Mouse (Mus musculus): ENCODE results near the gene Kmt2c.

Gene Kmt2c

GRCm38 (mm10) chr5:25498346-25498820, at the start of gene Kmt2c:
TSS of gene Kmt2c (minus strand) at chr5:25498783.
- peak; percentile 32 for DNase-seq (ENCODE audit: low read depth)

GRCm38 (mm10) chr5:25546912-25547311, 48.3 kb upstream of the Kmt2c start:
- no peak for DNase-seq (ENCODE audit: low read depth)

GRCm38 (mm10) chr5:25544566-25544965, 46.0 kb upstream of the Kmt2c start:
- no peak for DNase-seq (ENCODE audit: low read depth)

- DNase-seq (ENCODE audit: low read depth): no peak
These were observed 45.5 kb upstream of the Kmt2c start for GRCm38 (mm10) chr5:25544061-25544460.

DNA sequence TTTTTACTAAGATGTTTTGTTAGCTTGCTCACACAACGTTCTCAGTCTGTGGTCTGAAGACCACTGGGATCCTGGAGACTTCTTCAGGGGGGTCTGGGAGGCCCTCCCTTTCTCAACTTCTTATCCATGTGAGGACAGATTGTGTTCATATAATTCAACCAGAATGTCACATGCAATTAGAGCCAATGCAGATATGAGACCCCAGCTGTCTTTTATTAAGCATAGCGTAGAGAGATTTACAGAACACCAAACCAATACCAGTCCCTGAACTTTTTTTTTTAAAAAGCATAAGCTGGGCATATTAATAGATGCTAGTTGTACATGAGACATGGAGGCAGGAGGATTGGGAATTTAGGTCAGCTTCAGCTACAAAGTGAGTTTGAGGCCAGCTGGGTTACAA, 43.1 kb upstream of the Kmt2c start:
- no peak for DNase-seq (ENCODE audit: low read depth)

DNA sequence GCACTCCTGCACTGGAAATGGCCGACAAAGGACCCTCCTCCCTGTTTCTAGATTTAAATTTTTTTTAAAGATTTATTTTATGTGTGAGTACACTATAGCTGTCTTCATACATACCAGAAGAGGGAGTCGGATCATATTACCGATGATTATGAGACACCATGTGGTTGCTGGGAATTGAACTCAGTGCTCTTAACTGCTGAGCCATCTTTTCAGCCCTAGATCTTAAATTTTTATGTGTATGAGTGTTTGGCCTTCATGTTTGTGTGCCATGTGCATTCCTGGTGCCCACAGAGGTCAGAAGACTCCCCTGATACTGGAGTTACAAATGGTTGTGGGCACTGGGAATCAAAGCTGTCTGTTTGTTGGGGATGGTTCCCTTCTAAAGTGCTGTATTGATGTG, 42.3 kb upstream of the Kmt2c start:
- no peak for DNase-seq (ENCODE audit: low read depth)

DNA sequence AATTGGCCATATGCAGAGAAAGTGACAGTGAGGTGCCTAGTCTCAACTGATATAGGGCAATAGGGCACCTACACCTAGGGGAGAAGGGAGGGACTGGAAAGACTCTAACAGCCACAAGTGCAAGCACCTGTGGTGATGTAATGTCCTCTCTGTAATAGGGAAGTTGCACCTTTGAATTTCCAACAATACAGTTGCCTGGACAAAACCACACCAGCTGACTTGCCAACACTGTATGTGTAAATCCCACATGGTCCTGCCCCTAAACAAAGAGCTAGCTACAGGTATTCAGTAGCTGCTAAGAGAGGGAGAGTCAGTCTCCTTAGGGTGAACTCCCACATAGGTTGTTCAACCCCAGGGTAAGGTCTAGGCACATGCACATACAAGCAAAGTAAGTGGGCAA, 41.8 kb upstream of the Kmt2c start:
- no peak for DNase-seq (ENCODE audit: low read depth)

DNA sequence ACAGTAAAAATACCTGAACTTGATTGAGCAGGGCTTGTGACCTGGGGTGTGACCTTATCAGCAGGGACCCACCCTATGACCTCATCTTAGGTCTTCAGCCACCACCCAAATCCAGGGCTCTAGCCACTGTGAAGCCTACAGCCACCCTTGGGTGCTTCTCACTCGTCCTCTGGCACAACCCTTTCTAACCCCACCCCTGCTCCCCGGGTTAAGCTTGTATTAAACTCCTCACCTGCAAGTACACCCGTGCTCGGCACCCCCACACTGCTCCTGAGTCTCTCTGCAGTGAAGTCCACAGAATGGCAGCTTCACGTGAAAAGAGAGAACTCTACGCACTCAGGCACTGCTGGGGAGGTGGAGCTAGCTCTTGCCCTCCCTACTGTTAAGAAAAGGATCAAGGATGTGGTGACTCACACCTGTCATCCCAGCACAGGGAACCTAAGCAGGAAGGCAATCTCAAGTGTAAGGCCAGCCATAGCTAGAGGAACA, 38.4 kb upstream of the Kmt2c start:
- no peak for DNase-seq (ENCODE audit: low read depth)

DNA sequence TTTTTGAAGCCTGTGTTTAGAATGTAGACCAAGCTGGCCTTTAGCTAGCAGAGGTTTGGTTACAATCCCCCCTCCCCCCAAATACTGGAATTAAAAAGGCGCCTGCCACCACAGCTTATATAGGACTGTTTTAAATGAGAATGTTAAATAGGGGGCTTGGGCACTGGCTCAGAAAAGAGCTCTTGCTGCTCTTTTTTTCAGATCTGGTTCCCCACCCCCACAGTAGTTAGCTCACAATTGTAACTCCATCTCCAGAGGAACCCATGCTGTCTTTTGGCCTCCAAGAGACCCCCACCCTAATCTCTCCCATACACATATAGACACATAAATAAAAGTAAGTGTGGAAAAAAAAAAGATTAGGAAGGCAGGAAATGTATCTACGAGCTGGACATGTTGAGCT, 37.9 kb upstream of the Kmt2c start:
- DNase-seq (ENCODE audit: low read depth): no peak

GRCm38 (mm10) chr5:25535566-25535965, 37.0 kb upstream of the Kmt2c start:
- DNase-seq (ENCODE audit: low read depth): no peak

GRCm38 (mm10) chr5:25533298-25533697, 34.7 kb upstream of the Kmt2c start:
- no peak for DNase-seq (ENCODE audit: low read depth)

DNA sequence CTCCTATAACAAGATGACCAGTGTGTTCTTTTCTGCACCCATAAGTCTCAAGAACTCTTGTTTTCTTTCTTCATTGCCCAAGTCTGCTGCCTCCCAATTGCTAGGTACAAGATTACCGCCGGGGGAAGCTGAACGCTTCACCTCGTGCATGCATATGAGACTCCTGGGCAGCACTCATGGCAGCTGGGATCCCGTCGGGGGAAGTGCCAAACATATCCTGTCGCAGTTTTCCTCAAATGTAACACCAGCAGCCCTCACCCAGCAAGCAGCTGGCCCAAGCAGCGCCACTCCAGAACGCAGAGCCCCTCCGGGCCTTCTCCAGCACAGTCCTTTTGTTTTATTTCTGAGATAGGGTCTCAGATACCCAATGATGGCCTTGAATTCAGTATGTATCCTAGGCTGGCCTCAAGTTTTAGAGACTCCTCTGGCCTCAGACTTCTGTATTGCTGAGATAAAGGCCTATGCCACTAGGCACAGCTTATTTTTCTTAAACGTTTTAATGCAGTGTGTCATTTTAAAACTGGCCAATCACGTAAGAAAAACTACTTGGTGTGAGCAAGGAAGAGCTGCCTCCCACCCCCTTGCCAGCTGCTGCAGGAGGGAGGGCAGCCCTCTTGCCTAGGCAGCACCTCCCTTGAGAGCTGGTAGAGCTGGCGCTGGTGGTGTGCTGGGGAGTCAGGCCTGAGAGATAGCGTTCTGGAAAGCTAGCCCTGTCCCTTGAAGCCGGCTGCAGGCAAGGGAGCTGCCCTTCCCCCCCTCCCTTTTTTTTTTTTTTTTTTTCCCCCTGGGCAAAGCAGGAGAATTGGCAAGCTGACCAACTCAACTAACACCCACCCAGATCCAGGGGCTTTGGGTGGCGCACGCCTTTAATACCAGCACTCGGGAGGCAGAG, 33.9 kb upstream of the Kmt2c start:
- DNase-seq (ENCODE audit: low read depth): no peak

GRCm38 (mm10) chr5:25530629-25531028, 32.0 kb upstream of the Kmt2c start:
- DNase-seq (ENCODE audit: low read depth): no peak

GRCm38 (mm10) chr5:25529529-25530421, 31.2 kb upstream of the Kmt2c start:
- peak; percentile 98 for DNase-seq (ENCODE audit: low read depth)

GRCm38 (mm10) chr5:25528851-25529528, 30.4 kb upstream of the Kmt2c start:
- no peak for DNase-seq (ENCODE audit: low read depth)

DNA sequence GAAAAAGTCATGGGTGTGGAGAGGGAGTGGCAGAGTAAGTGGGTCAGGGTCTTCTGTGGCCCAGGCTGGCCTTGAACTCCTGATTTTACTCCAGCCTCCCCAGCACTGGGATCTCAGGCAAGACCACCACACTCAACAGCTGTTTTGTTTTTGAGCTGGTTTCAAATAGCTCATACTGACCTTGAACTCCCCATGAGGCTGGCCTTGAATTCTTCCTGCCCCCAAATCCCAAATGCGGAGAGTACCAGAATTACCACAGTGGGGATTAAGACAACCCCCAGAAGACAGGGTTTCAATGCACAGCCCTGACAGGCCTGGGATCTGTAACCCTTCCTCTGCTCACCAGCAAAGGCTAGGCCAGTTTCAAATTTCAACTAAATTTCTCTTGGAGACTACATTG, 29.4 kb upstream of the Kmt2c start:
- no peak for DNase-seq (ENCODE audit: low read depth)

GRCm38 (mm10) chr5:25526926-25527325, 28.3 kb upstream of the Kmt2c start:
- no peak for DNase-seq (ENCODE audit: low read depth)

DNA sequence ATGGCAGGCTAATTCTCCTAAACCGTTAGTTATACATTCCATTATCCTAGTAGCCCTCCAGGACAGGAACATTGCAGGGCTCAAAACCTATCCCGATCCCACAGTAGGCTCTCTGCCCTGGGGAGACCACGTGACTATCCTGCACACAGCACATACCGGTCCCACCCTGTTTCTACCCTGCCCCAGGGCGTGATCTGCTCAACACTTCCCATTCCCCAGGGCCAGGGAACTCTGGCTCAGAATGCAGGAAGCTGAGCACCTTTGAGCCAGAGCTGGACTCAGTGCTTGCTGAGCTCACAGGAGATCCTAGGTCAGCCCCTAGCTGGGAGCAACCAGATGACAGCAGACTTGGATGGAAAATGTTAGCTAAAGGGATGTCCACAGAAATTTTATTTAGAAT, 27.5 kb upstream of the Kmt2c start:
- no peak for DNase-seq (ENCODE audit: low read depth)

GRCm38 (mm10) chr5:25521461-25521860, 22.9 kb upstream of the Kmt2c start:
- DNase-seq (ENCODE audit: low read depth): no peak

GRCm38 (mm10) chr5:25519820-25520219, 21.2 kb upstream of the Kmt2c start:
- no peak for DNase-seq (ENCODE audit: low read depth)

DNA sequence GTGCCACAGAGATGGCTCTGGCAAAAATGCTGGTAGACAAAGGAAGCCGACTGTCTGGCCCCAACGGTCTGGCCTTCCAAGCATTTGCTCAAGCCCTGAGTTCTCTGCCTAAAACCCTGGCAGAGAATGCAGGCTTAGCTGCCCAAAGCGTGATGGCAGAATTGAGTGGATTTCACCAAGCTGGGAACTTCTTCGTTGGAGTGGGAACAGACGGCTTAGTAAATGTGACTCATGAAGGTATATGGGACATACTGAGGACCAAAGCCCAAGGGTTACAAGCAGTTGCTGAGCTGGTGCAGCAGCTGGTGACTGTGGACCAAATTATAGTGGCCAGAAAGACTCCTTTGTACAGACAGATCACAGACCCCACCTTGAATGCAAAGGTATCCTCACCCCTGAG, 19.0 kb upstream of the Kmt2c start:
- no peak for DNase-seq (ENCODE audit: low read depth)

DNA sequence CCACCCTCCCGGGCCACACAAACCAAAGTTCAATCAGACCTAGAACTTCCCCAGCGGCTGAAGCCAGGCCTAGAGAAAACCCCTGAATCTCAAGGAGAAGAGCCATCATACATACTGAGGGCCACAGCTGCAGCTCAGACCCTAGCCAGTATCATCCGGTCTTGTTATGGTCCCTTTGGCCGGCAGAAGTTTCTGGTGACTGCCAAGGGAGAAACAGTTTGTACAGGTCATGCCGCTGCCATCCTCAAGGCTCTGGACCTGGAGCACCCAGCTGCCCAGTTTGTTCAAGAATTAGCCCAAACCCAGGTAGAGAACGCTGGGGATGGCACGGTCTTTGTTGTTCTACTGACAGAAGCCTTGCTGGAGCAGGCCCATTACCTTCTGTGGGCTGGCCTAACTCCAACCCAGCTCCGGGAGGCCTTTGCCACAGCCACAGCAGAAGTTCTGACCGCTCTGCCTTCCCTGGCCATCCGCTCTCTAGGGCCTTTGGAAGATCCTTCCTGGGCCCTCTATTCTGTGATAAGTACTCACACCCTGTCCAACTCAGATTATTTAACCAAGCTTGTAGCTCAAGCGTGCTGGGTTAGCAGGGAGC, 17.8 kb upstream of the Kmt2c start:
- no peak for DNase-seq (ENCODE audit: low read depth)
